Mouse (Mus musculus) heart, embryonic 16.5 days (tissue): ENCODE data around the gene Dok4. TPM values are rescaled to one million over a fixed set of nuclear protein-coding genes. Genes with fewer than 3 reads are reported as not detected.
"Not testable (repeated sequence)": the region's sequence is repeated elsewhere in the genome, so short reads cannot be mapped to it uniquely, and the experiment has no call there.

Experiments used
- ATAC-seq: fragments of 200-750 bp; cut with Nextera tagmentation; replicated peaks from 2 replicates; pipeline ENCODE4 v1.8.0; 2017; ENCODE audit warnings: moderate number of reproducible peaks; ENCODE audit not compliant: insufficient read depth, low FRiP score; ENCODE audit errors: extremely low read depth
- H3K27ac ChIP-seq: fragments of 300-500 bp; sonication (generic); 2 replicates; pipeline ENCODE4 v1.5.1; 2014; ENCODE audit warnings: mild to moderate bottlenecking, low read length, control low read depth, moderate library complexity
- H3K27me3 ChIP-seq: fragments of 300-500 bp; sonication (generic); 2 replicates; pipeline ENCODE4 v1.6.1; 2014; ENCODE audit warnings: low read length, mixed read lengths; ENCODE audit not compliant: control insufficient read depth, insufficient read depth
- H3K36me3 ChIP-seq: fragments of 300-500 bp; sonication (generic); 2 replicates; pipeline ENCODE4 v1.6.1; 2014; ENCODE audit not compliant: control insufficient read depth, insufficient read depth
- H3K4me1 ChIP-seq: fragments of 300-500 bp; sonication (generic); 2 replicates; pipeline ENCODE4 v1.6.1; 2014; ENCODE audit warnings: low read length, mixed read lengths; ENCODE audit not compliant: control insufficient read depth, insufficient read depth
- H3K4me2 ChIP-seq: fragments of 300-500 bp; sonication (generic); 2 replicates; pipeline ENCODE4 v1.6.1; 2014; ENCODE audit warnings: low read depth, mild to moderate bottlenecking, control low read depth, low read length
- H3K4me3 ChIP-seq: fragments of 300-500 bp; sonication (generic); 2 replicates; pipeline ENCODE4 v1.5.1; 2014; ENCODE audit warnings: mild to moderate bottlenecking, control low read depth, low read length
- H3K9ac ChIP-seq: fragments of 300-500 bp; sonication (generic); 2 replicates; pipeline ENCODE4 v1.6.1; 2014; ENCODE audit warnings: low read length, control low read depth
- H3K9me3 ChIP-seq: fragments of 300-500 bp; sonication (generic); replicated peaks from 2 replicates; pipeline ENCODE4 v1.6.1; 2016; ENCODE audit warnings: low read length; ENCODE audit not compliant: control insufficient read depth
- WGBS: fragments of 180-500 bp; shearing (Covaris S2); extraction: QIAGEN DNeasy Blood & Tissue Kit; methylation state at CpG from one replicate; pipeline ENCODE4 v1.1.7; 2014; 5-methylcytosine and 5-hydroxymethylcytosine counted together
- polyA plus RNA-seq: library from polyadenylated mRNA; unstranded; fragments of >200 nt; fragmentation: Nextera tagmentation; extraction: Ambion mirVana; gene quantifications from 2 replicates; pipeline ENCODE4 v1.2.1, GENCODE M21; 2015

Dok4 gene
- polyA plus RNA-seq, 1 experiment from 2014 or later = 28.9 TPM

GRCm38 (mm10) chr8:94838600-94838999, 37.5 kb downstream of the Dok4 start:
- H3K27ac ChIP-seq = peak overlapping the region; percentile 99
- peak overlapping the region; percentile 99 for H3K9ac ChIP-seq
- H3K36me3 ChIP-seq = 0 out of 2 replicates have a peak, but pooled peaks cover 5% of the 10 kb centered on the region
- no peaks in the 10 kb centered on the region for H3K27me3 ChIP-seq
- H3K4me2 ChIP-seq = peak overlapping the region; percentile 71
- peak; percentile 68 for ATAC-seq
- under 1% methylated on average over 24 of the region's 24 CpGs for WGBS
- peak overlapping the region; percentile 99 for H3K4me3 ChIP-seq
- no peaks in the 10 kb centered on the region for H3K9me3 ChIP-seq
- H3K4me1 ChIP-seq = peaks cover 16% of the 10 kb centered on the region

- H3K36me3 ChIP-seq = 0 out of 2 replicates have a peak, but pooled peaks cover 5% of the 10 kb centered on the region
These were observed 38.2 kb downstream of the Dok4 start, which contains the start of the genes Coq9 and Ciapin1 for GRCm38 (mm10) chr8:94837662-94838574. Coq9 (plus strand) TSS chr8:94838321. Ciapin1 (minus strand) TSS chr8:94838358.

GRCm38 (mm10) chr8:94836456-94837240, 39.5 kb downstream of the Dok4 start:
- Histone ChIP-seq H3K4me1 (peaks cover 16% of the 10 kb centered on the region), H3K9ac (peak overlapping the region; percentile 99), H3K27me3 (no peaks in the 10 kb centered on the region), H3K4me2 (peak overlapping the region; percentile 95), H3K36me3 (peaks cover 6% of the 10 kb centered on the region), H3K27ac (no peak overlapping the region), H3K4me3 (peak overlapping the region; percentile 99), H3K9me3 (no peaks in the 10 kb centered on the region)
- ATAC-seq = no peak
- WGBS = 59% methylated on average over 11 of the region's 11 CpGs

More at GRCm38 (mm10) chr8:94837662-94838574, 38.2 kb downstream of the Dok4 start, which contains the start of the genes Coq9 and Ciapin1:
- Histone ChIP-seq H3K9me3 (no peaks in the 10 kb centered on the region), H3K4me3 (peak within 1 kb of the TSS; percentile 99), H3K4me1 (peaks cover 16% of the 10 kb centered on the region), H3K27ac (peak within 1 kb of the TSS; percentile 99), H3K4me2 (peak within 1 kb of the TSS; percentile 95), H3K9ac (peak within 1 kb of the TSS; percentile 99), H3K27me3 (no peaks in the 10 kb centered on the region)
- WGBS = under 1% methylated on average over 82 of the region's 82 CpGs
- peak; percentile 97 for ATAC-seq

DNA sequence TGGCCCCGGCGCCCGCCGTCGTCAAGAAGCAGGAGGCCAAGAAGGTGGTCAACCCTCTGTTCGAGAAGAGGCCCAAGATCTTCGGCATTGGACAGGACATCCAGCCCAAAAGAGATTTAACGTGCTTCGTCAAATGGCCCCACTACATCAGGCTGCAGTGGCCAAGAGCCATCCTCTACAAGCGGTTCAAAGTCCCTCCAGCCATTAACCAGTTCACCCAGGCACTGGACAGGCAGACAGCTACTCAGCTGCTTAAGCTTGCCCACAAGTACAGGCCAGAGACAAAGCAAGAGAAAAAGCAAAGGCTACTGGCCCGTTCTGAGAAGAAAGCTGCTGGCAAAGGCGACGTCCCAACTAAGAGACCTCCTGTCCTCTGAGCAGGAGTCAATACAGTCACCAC, 40.4 kb downstream of the Dok4 start:
- Histone ChIP-seq H3K4me1 (peaks cover 16% of the 10 kb centered on the region), H3K36me3 (peaks cover 11% of the 10 kb centered on the region)
- H3K4me3 ChIP-seq, H3K9ac ChIP-seq, H3K27me3 ChIP-seq, H3K27ac ChIP-seq, H3K4me2 ChIP-seq, H3K9me3 ChIP-seq, ATAC-seq: not testable (repeated sequence)
- WGBS = 94% methylated on average over 13 of the region's 13 CpGs

DNA sequence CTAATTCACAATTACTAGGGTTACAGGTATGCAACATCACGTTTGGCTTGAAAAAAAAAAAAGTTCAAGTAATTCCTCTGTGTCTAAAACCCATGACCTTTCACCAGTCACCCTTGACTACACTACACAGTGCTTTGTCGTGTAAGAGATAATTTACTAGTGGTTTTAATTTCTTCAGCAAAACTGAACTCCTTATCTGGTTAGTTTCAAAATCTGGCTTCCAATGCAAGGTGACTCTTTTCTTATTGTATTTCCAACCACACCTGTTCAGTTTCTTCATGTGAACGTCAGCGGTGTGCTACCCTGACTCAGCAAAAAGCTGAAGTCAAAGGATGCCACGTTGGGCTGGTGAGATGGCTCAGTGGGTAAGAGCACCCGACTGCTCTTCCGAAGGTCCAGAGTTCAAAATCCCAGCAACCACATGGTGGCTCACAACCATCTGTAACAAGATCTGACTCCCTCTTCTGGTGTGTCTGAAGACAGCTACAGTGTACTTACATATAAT, 42.2 kb downstream of the Dok4 start:
- H3K9ac ChIP-seq, H3K27ac ChIP-seq, H3K27me3 ChIP-seq, H3K9me3 ChIP-seq, H3K4me2 ChIP-seq, ATAC-seq, H3K4me3 ChIP-seq: not testable (repeated sequence)
- peaks cover 12% of the 10 kb centered on the region for H3K4me1 ChIP-seq
- peaks cover 14% of the 10 kb centered on the region for H3K36me3 ChIP-seq
- 76% methylated on average over 7 of the region's 7 CpGs for WGBS

DNA sequence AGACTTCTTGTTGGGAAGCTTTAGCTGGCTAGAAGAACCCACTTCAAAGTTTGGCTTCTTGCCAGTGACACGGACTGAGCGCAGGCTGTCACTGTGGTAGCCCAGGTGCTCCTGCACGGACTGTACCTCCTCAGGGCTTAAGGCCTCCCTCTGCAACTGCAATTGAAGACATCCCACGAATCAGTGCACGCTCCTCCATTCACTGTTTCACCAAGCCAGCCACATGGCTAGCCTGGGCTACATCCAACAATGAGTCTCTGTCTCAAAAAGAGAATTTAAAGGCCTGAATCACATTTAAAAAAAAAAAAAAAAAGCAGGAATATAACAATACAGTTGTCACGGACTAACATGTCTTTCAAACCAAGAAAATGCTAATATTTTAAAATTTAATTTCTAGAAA, 47.8 kb downstream of the Dok4 start:
- Histone ChIP-seq H3K4me3 (no peak overlapping the region), H3K27me3 (no peaks in the 10 kb centered on the region), H3K9ac (no peak overlapping the region), H3K9me3 (no peaks in the 10 kb centered on the region), H3K27ac (no peak overlapping the region), H3K36me3 (peaks cover 53% of the 10 kb centered on the region), H3K4me2 (no peak overlapping the region), H3K4me1 (no peaks in the 10 kb centered on the region; the same call in 1 of the 2 replicates)
- ATAC-seq = no peak
- 80% methylated on average over 6 of the region's 6 CpGs for WGBS

DNA sequence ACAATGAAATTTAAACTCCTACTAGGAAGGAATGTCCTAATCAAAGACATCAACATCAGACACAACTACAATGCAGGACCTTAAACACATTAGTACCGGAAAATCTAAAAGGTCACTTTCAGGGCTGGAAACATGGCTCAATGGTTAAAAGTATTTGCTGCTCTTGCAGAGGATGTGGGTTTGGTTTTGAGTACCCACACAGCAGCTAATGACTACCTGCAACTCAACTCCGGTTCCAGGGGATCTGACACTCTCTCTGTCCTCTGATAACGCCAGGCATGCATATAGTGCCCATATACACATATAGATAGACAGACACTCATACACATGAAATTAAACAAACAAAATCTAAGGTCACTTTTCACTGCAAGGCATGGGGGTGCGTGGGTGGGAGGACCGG, 49.9 kb downstream of the Dok4 start:
- H3K4me2 ChIP-seq = no peak overlapping the region
- H3K27ac ChIP-seq = no peak overlapping the region
- H3K4me3 ChIP-seq = no peak overlapping the region
- peaks cover 59% of the 10 kb centered on the region for H3K36me3 ChIP-seq
- ATAC-seq = no peak
- no peaks in the 10 kb centered on the region for H3K27me3 ChIP-seq
- whole genome bisulfite sequencing = 93% methylated on average over 5 of the region's 5 CpGs
- H3K9me3 ChIP-seq = no peaks in the 10 kb centered on the region
- no peaks in the 10 kb centered on the region for H3K4me1 ChIP-seq
- no peak overlapping the region for H3K9ac ChIP-seq

DNA sequence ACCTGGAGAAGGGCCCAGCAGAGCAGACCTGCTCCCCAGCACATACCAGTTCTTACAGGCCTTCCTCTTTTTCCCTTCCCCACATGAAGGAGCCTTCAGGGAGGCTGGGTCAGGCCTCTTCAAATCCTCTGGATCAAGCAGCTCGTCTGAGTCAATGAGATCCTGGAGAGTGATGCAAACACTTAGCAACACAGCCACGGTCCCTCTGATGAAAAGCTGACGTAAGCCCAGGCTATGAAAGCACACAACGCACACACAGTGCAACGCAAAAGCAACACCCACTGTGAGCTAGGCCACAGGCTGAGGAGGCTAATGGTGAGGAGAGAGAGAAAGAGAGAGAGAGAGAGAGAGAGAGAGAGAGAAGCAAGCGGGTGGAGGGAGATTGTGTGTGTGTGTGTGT, 51.0 kb downstream of the Dok4 start:
- Histone ChIP-seq H3K9me3 (no peaks in the 10 kb centered on the region), H3K9ac (no peak overlapping the region), H3K4me2 (no peak overlapping the region), H3K27me3 (no peaks in the 10 kb centered on the region), H3K4me3 (no peak overlapping the region), H3K4me1 (no peaks in the 10 kb centered on the region), H3K27ac (no peak overlapping the region), H3K36me3 (peaks cover 58% of the 10 kb centered on the region)
- no peak for ATAC-seq
- 81% methylated on average over 6 of the region's 6 CpGs for WGBS
